Mouse (Mus musculus): ENCODE results near the gene Golga2.

DNA sequence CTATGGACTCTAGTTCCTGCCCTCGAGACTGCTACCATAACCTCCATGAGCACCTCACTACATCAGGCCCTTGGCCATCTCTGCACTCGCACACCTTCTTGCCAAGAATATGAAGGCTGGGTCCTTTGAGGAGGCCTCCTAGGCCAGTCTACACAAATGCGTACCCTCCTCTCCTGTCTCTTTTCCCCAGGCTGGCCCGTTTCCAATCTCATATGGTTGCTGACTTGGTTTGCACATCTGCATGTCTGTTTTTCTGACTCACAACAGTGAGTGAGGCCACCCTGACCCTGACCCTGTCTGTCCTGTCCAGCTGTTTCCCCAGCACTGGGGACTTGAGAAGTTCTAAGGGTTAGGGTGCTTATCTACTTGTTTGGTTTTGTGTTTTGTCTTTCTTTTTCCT lies 40.4 kb upstream of the Golga2 start:
- TF ChIP-seq CTCF (IDR thresholded peaks at IDR 0.05; ENCODE audit: borderline replicate concordance, insufficient read depth, low read depth, low read length) (no peak), POLR2A (IDR thresholded peaks at IDR 0.05; ENCODE audit: borderline replicate concordance, insufficient read depth, low read length) (no peak)
